Mouse (Mus musculus) heart, embryonic 11.5 days (tissue): ENCODE data around the gene Sdc3. TPM values are rescaled to one million over a fixed set of nuclear protein-coding genes. Genes with fewer than 3 reads are reported as not detected.

Source experiments
- ATAC-seq: fragments of 200-750 bp; cut with Nextera tagmentation; replicated peaks from 2 replicates; pipeline ENCODE4 v1.8.0; 2017; ENCODE audit warnings: moderate library complexity; ENCODE audit not compliant: insufficient number of reproducible peaks, low FRiP score, low TSS enrichment
- H3K27ac ChIP-seq: fragments of 300-500 bp; sonication (generic); 2 replicates; pipeline ENCODE4 v1.5.1; 2014; ENCODE audit warnings: mild to moderate bottlenecking, low read depth, low read length
- H3K27me3 ChIP-seq: fragments of 300-500 bp; sonication (generic); 2 replicates; pipeline ENCODE4 v1.6.1; 2014; ENCODE audit warnings: mild to moderate bottlenecking, low read length, mixed read lengths; ENCODE audit not compliant: control insufficient read depth, insufficient read depth
- H3K36me3 ChIP-seq: fragments of 300-500 bp; sonication (generic); 2 replicates; pipeline ENCODE4 v1.6.1; 2014; ENCODE audit warnings: mild to moderate bottlenecking, low read length, moderate library complexity, mixed read lengths; ENCODE audit not compliant: control insufficient read depth, insufficient read depth
- H3K4me1 ChIP-seq: fragments of 300-500 bp; sonication (generic); 2 replicates; pipeline ENCODE4 v1.6.1; 2014; ENCODE audit warnings: low read length; ENCODE audit not compliant: control insufficient read depth, insufficient read depth
- H3K4me2 ChIP-seq: fragments of 300-500 bp; sonication (generic); 2 replicates; pipeline ENCODE4 v1.6.1; 2014; ENCODE audit warnings: mild to moderate bottlenecking, moderate library complexity
- H3K4me3 ChIP-seq: fragments of 300-500 bp; sonication (generic); 2 replicates; pipeline ENCODE4 v1.5.1; 2014; ENCODE audit warnings: low read depth, low read length
- H3K9ac ChIP-seq: fragments of 300-500 bp; sonication (generic); 2 replicates; pipeline ENCODE4 v1.6.1; 2014; ENCODE audit warnings: mild to moderate bottlenecking, low read depth, low read length, moderate library complexity
- H3K9me3 ChIP-seq: fragments of 300-500 bp; sonication (generic); replicated peaks from 2 replicates; pipeline ENCODE4 v1.6.1; 2016; ENCODE audit warnings: low read length; ENCODE audit not compliant: control insufficient read depth
- WGBS: fragments of 180-500 bp; shearing (Covaris S2); extraction: QIAGEN DNeasy Blood & Tissue Kit; methylation state at CpG from one replicate; pipeline ENCODE4 v1.1.7; 2014; ENCODE audit not compliant: insufficient replicate concordance; 5-methylcytosine and 5-hydroxymethylcytosine counted together
- polyA plus RNA-seq: library from polyadenylated mRNA; unstranded; fragments of >200 nt; fragmentation: Nextera tagmentation; extraction: Ambion mirVana; gene quantifications from 2 replicates; pipeline ENCODE4 v1.2.1, GENCODE M21; 2014

Sdc3 gene
- polyA plus RNA-seq, 1 experiment from 2014 or later: 11.6 TPM

GRCm38 (mm10) chr4:130797201-130798051, 5.1 kb downstream of the Sdc3 start:
- peak; percentile 55 for ATAC-seq
- Histone ChIP-seq H3K4me3 (no peak overlapping the region), H3K36me3 (no peaks in the 10 kb centered on the region), H3K9ac (peak overlapping the region; percentile 12), H3K4me1 (peaks cover 51% of the 10 kb centered on the region), H3K27me3 (peaks cover 6% of the 10 kb centered on the region; the same call in 1 of the 2 replicates), H3K4me2 (peak overlapping the region; percentile 42), H3K27ac (peak overlapping the region; percentile 62), H3K9me3 (no peaks in the 10 kb centered on the region)
- 22% methylated on average over 15 of the region's 15 CpGs for WGBS

- Histone ChIP-seq H3K27ac (peak overlapping the region; percentile 62), H3K4me2 (no peak overlapping the region), H3K27me3 (peaks cover 2% of the 10 kb centered on the region; the same call in 1 of the 2 replicates), H3K4me1 (peaks cover 50% of the 10 kb centered on the region), H3K4me3 (no peak overlapping the region), H3K9me3 (no peaks in the 10 kb centered on the region), H3K9ac (0 out of 2 replicates have a peak overlapping the region, but pooled peaks have one; percentile 23), H3K36me3 (no peaks in the 10 kb centered on the region)
- WGBS: 73% methylated on average over 1 of the region's 1 CpGs
- ATAC-seq: no peak
Measured at GRCm38 (mm10) chr4:130798416-130798815, 6.1 kb downstream of the Sdc3 start.

- ATAC-seq: no peak
- WGBS: 49% methylated on average over 4 of the region's 4 CpGs
- 0 out of 2 replicates have a peak overlapping the region, but pooled peaks have one; percentile 23 for H3K9ac ChIP-seq
- no peak overlapping the region for H3K4me2 ChIP-seq
- no peaks in the 10 kb centered on the region for H3K9me3 ChIP-seq
- no peak overlapping the region for H3K4me3 ChIP-seq
- 0 out of 2 replicates have a peak, but pooled peaks cover under 1% of the 10 kb centered on the region for H3K27me3 ChIP-seq
- no peaks in the 10 kb centered on the region for H3K36me3 ChIP-seq
- no peak overlapping the region for H3K27ac ChIP-seq
- peaks cover 54% of the 10 kb centered on the region for H3K4me1 ChIP-seq
Measured at GRCm38 (mm10) chr4:130799118-130799517, 6.8 kb downstream of the Sdc3 start.

GRCm38 (mm10) chr4:130799582-130799981, 7.2 kb downstream of the Sdc3 start:
- no peak for ATAC-seq
- no peaks in the 10 kb centered on the region for H3K36me3 ChIP-seq
- H3K4me3 ChIP-seq: no peak overlapping the region
- H3K4me2 ChIP-seq: no peak overlapping the region
- no peaks in the 10 kb centered on the region for H3K27me3 ChIP-seq
- no peak overlapping the region for H3K9ac ChIP-seq
- no peak overlapping the region for H3K27ac ChIP-seq
- H3K4me1 ChIP-seq: peaks cover 50% of the 10 kb centered on the region
- H3K9me3 ChIP-seq: no peaks in the 10 kb centered on the region
- 63% methylated on average over 5 of the region's 5 CpGs for WGBS

- no peak for ATAC-seq
- Histone ChIP-seq H3K4me1 (peaks cover 50% of the 10 kb centered on the region), H3K27ac (no peak overlapping the region), H3K4me3 (no peak overlapping the region), H3K4me2 (no peak overlapping the region), H3K9me3 (no peaks in the 10 kb centered on the region), H3K36me3 (no peaks in the 10 kb centered on the region), H3K27me3 (no peaks in the 10 kb centered on the region), H3K9ac (0 out of 2 replicates have a peak overlapping the region, but pooled peaks have one; percentile 28)
- WGBS: 61% methylated on average over 6 of the region's 6 CpGs
Measured at GRCm38 (mm10) chr4:130800147-130800546, 7.8 kb downstream of the Sdc3 start.

DNA sequence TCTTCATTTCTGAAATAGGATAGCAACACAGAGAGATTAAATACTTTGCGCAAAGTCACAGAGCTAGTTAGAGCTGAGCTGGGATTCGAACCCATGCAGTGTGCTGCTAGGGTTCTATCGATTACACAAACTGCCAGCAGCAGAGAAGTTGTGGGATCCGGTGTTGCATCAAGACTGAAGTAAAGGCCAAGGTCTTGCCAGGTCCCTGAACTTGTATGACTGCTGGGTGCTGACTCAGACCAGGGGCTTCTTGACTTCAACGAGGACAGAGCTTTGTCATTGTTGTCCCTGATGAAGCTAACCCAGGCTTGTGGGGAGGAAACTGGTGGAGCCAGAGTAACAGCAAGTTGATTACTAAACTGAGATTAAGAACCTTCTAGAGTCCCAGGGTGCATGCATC, 8.9 kb downstream of the Sdc3 start:
- H3K4me3 ChIP-seq: no peak overlapping the region
- no peaks in the 10 kb centered on the region for H3K9me3 ChIP-seq
- no peak for ATAC-seq
- H3K27ac ChIP-seq: no peak overlapping the region; the same call in 1 of the 2 replicates
- no peaks in the 10 kb centered on the region for H3K27me3 ChIP-seq
- no peak overlapping the region for H3K9ac ChIP-seq
- 75% methylated on average over 5 of the region's 5 CpGs for WGBS
- peaks cover 53% of the 10 kb centered on the region for H3K4me1 ChIP-seq
- H3K36me3 ChIP-seq: no peaks in the 10 kb centered on the region
- H3K4me2 ChIP-seq: no peak overlapping the region

DNA sequence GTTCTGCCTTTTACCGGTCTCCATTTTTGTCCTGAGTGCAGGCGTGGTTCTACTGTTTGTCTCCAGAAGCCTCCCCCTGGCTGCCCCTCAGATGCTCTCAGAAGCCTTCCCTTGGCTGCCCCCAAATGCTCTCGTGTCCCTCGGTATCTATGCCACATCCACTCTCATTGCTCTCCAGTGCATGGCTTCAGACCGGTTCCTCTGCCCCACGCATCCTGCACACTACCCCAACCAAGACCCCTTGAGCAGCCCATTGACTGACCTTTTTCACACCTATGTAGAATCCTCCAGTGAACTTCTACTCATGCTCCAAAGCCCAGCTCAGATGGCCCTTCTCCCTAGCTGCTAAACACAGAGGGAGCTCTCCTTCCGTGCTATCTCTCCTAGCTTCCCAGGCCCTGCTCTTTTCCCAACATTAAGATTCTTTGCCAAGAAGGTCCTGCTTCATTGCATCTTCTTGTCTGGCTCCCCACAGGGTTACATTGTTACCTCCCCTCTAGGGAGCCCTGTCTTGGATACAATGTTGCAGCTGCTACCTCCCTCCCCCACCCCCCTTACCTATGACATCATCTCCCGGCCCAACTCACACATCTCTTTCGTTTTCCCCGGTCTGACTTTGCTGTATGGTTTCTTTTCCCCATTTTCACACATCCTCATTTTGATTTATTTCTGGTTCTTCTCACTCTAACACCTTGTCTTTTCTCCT, 9.4 kb downstream of the Sdc3 start:
- Histone ChIP-seq H3K27ac (no peak overlapping the region), H3K4me3 (no peak overlapping the region), H3K9ac (no peak overlapping the region), H3K9me3 (no peaks in the 10 kb centered on the region), H3K36me3 (no peaks in the 10 kb centered on the region), H3K27me3 (no peaks in the 10 kb centered on the region), H3K4me2 (no peak overlapping the region), H3K4me1 (peaks cover 53% of the 10 kb centered on the region)
- 56% methylated on average over 10 of the region's 10 CpGs for WGBS
- ATAC-seq: no peak

DNA sequence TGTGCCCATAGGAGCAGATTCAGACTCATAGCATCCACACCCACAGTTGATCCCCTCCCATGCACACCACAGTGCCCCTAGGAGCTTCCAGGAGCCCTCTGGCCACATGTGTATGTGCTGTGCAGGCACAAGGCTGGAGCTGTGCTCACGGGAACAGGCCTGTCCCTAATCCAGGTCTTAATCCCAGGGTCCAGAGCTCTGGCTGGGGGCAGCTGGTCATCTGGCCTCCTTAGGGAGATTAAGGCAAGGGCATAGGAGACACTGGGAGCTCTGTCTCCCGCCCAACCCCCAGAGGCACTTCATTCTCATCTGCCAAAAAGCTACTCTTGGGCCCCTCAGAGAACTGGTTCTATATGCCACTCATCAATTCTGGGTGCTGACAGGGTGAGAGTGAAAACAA, 11.3 kb downstream of the Sdc3 start:
- H3K4me1 ChIP-seq: peaks cover 34% of the 10 kb centered on the region
- no peak for ATAC-seq
- H3K9ac ChIP-seq: no peak overlapping the region
- H3K36me3 ChIP-seq: no peaks in the 10 kb centered on the region
- H3K4me2 ChIP-seq: no peak overlapping the region
- H3K27me3 ChIP-seq: no peaks in the 10 kb centered on the region
- H3K27ac ChIP-seq: no peak overlapping the region
- H3K9me3 ChIP-seq: no peaks in the 10 kb centered on the region
- 64% methylated on average over 2 of the region's 2 CpGs for WGBS
- H3K4me3 ChIP-seq: no peak overlapping the region
